Mouse (Mus musculus): ENCODE measurements at regions not wholly inside any gene's neighbourhood (a gene's known extent, or its start where the extent isn't known, plus 50 kb on each side); places are given as distances from the start of the nearest gene placed in this dataset.

- ATAC-seq (replicated peaks; ENCODE audit: low read depth, poor library complexity, severe bottlenecking): no peak
Observed at GRCm38 (mm10) chr10:91326661-91327312, 145.7 kb upstream of the Tmpo start.

- no peak for ATAC-seq (replicated peaks; ENCODE audit: low read depth, poor library complexity, severe bottlenecking)
Observed at GRCm38 (mm10) chr10:91326144-91326655, 145.1 kb upstream of the Tmpo start.

- no peak for ATAC-seq (replicated peaks; ENCODE audit: low read depth, poor library complexity, severe bottlenecking)
Observed at GRCm38 (mm10) chr10:91321226-91321625, 140.1 kb upstream of the Tmpo start.

- ATAC-seq (replicated peaks; ENCODE audit: low read depth, poor library complexity, severe bottlenecking): no peak
Observed at GRCm38 (mm10) chr10:91319442-91320112, 138.5 kb upstream of the Tmpo start.

- ATAC-seq (replicated peaks; ENCODE audit: low read depth, poor library complexity, severe bottlenecking): no peak
Observed at GRCm38 (mm10) chr10:91314441-91314840, 133.3 kb upstream of the Tmpo start.

GRCm38 (mm10) chr10:91313316-91313715, 132.2 kb upstream of the Tmpo start:
- ATAC-seq (replicated peaks; ENCODE audit: low read depth, poor library complexity, severe bottlenecking): no peak

GRCm38 (mm10) chr10:91312913-91313312, 131.8 kb upstream of the Tmpo start:
- ATAC-seq (replicated peaks; ENCODE audit: low read depth, poor library complexity, severe bottlenecking): no peak

- ATAC-seq (replicated peaks; ENCODE audit: low read depth, poor library complexity, severe bottlenecking): 0 out of 2 replicates have a peak, but pooled peaks have one; percentile 39
Observed at GRCm38 (mm10) chr10:91300067-91300466, 119.0 kb upstream of the Tmpo start.

- ATAC-seq (replicated peaks; ENCODE audit: low read depth, poor library complexity, severe bottlenecking): 0 out of 2 replicates have a peak, but pooled peaks have one; percentile 47
Observed at GRCm38 (mm10) chr10:91297792-91298460, 116.8 kb upstream of the Tmpo start.

GRCm38 (mm10) chr10:91295345-91295744, 114.2 kb upstream of the Tmpo start:
- no peak for ATAC-seq (replicated peaks; ENCODE audit: low read depth, poor library complexity, severe bottlenecking)

GRCm38 (mm10) chr10:91293226-91293625, 112.1 kb upstream of the Tmpo start:
- no peak for ATAC-seq (replicated peaks; ENCODE audit: low read depth, poor library complexity, severe bottlenecking)

GRCm38 (mm10) chr10:91284259-91284658, 103.1 kb upstream of the Tmpo start:
- no peak for ATAC-seq (replicated peaks; ENCODE audit: low read depth, poor library complexity, severe bottlenecking)

GRCm38 (mm10) chr10:91270955-91271741, 90.0 kb upstream of the Tmpo start:
- ATAC-seq (replicated peaks; ENCODE audit: low read depth, poor library complexity, severe bottlenecking): peak; percentile 83

GRCm38 (mm10) chr10:91270268-91270954, 89.3 kb upstream of the Tmpo start:
- peak; percentile 89 for ATAC-seq (replicated peaks; ENCODE audit: low read depth, poor library complexity, severe bottlenecking)

- no peak for ATAC-seq (replicated peaks; ENCODE audit: low read depth, poor library complexity, severe bottlenecking)
Observed at GRCm38 (mm10) chr10:91267886-91268285, 86.8 kb upstream of the Tmpo start.

- no peak for ATAC-seq (replicated peaks; ENCODE audit: low read depth, poor library complexity, severe bottlenecking)
Observed at GRCm38 (mm10) chr10:91260416-91260815, 79.3 kb upstream of the Tmpo start.

- no peak for ATAC-seq (replicated peaks; ENCODE audit: low read depth, poor library complexity, severe bottlenecking)
Observed at GRCm38 (mm10) chr10:91249681-91250195, 68.6 kb upstream of the Tmpo start.

- ATAC-seq (replicated peaks; ENCODE audit: low read depth, poor library complexity, severe bottlenecking): no peak
Observed at GRCm38 (mm10) chr10:91244297-91244696, 63.2 kb upstream of the Tmpo start.

GRCm38 (mm10) chr10:91242491-91243046, 61.5 kb upstream of the Tmpo start:
- peak; percentile 86 for ATAC-seq (replicated peaks; ENCODE audit: low read depth, poor library complexity, severe bottlenecking)
